Mouse (Mus musculus): ENCODE measurements around the gene Mxra8. TPM values are rescaled to one million over a fixed set of nuclear protein-coding genes. Genes with fewer than 3 reads are reported as not detected.

Gene Mxra8
- polyA plus RNA-seq, 1 experiment from 2014 or later = 39.9 TPM

GRCm38 (mm10) chr4:155840076-155841002 lies 859 bp downstream of the Mxra8 start:
- Histone ChIP-seq H3K9me3 (ENCODE audit: control insufficient read depth) (no peaks in the 10 kb centered on the region), H3K4me1 (replicated peaks; ENCODE audit: control insufficient read depth, insufficient read depth, low read length) (no peaks in the 10 kb centered on the region), H3K36me3 (ENCODE audit: control insufficient read depth, insufficient read depth) (peaks cover 9% of the 10 kb centered on the region; the same call in 1 of the 2 replicates), H3K27ac (ENCODE audit: low read depth, low read length) (peak overlapping the region; percentile 74; the same call in 1 of the 2 replicates), H3K27me3 (replicated peaks; ENCODE audit: control insufficient read depth, insufficient read depth, low read length) (no peaks in the 10 kb centered on the region), H3K9ac (ENCODE audit: low read depth, low read length) (peak overlapping the region; percentile 58), H3K4me3 (ENCODE audit: low read depth, low read length) (peak overlapping the region; percentile 50), H3K4me2 (replicated peaks; ENCODE audit: low read depth) (peak overlapping the region; percentile 87)
- WGBS = 16% methylated on average over 8 of the region's 8 CpGs
- TF ChIP-seq CTCF (IDR thresholded peaks at IDR 0.05; ENCODE audit: low read depth) = no peak
- peak; percentile 4; the same call in 1 of the 2 replicates for ATAC-seq

- peak overlapping the region; percentile 55; the same call in 1 of the 2 replicates for H3K9ac ChIP-seq (ENCODE audit: low read depth, low read length)
- H3K4me3 ChIP-seq (ENCODE audit: low read depth, low read length) = peak overlapping the region; percentile 50
- H3K9me3 ChIP-seq (ENCODE audit: control insufficient read depth) = no peaks in the 10 kb centered on the region
- H3K4me2 ChIP-seq (replicated peaks; ENCODE audit: low read depth) = peak overlapping the region; percentile 87
- peaks cover 9% of the 10 kb centered on the region; the same call in 1 of the 2 replicates for H3K36me3 ChIP-seq (ENCODE audit: control insufficient read depth, insufficient read depth)
- H3K27ac ChIP-seq (ENCODE audit: low read depth, low read length) = 0 out of 2 replicates have a peak overlapping the region, but pooled peaks have one; percentile 2
- ATAC-seq = peak; percentile 66
- TF ChIP-seq CTCF (IDR thresholded peaks at IDR 0.05; ENCODE audit: low read depth) = peak; percentile 74
- WGBS = under 1% methylated on average over 32 of the region's 32 CpGs
- no peaks in the 10 kb centered on the region for H3K27me3 ChIP-seq (replicated peaks; ENCODE audit: control insufficient read depth, insufficient read depth, low read length)
- no peaks in the 10 kb centered on the region for H3K4me1 ChIP-seq (replicated peaks; ENCODE audit: control insufficient read depth, insufficient read depth, low read length)
Measured at GRCm38 (mm10) chr4:155841003-155841454, 1.5 kb downstream of the Mxra8 start.

- ATAC-seq = no peak
- no peak for TF ChIP-seq CTCF (IDR thresholded peaks at IDR 0.05; ENCODE audit: low read depth)
- WGBS = 37% methylated on average over 38 of the region's 38 CpGs
Measured at GRCm38 (mm10) chr4:155841651-155842270, 2.3 kb downstream of the Mxra8 start.

DNA sequence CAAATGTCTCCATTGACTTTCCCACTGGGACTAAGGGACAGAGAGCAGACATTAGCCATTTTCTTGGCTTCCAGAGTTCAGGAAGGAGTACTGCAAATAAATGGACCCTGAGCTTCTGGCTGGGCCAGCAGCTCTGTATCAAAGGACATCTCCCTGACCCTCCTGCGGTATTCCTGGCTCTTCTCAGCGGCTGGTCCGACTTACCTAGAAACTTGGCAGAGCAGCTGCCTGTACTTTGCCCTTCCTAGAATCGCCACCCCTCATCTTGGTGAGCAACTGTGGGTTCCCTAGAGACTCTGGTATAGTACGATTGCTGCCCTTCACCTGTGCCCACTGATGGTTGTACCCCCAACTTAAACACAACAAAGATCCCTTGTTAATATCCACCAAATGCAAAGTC lies 3.8 kb downstream of the Mxra8 start:
- H3K4me2 ChIP-seq (replicated peaks; ENCODE audit: low read depth) = no peak overlapping the region
- no peak for ATAC-seq
- H3K9ac ChIP-seq (ENCODE audit: low read depth, low read length) = no peak overlapping the region
- no peaks in the 10 kb centered on the region for H3K9me3 ChIP-seq (ENCODE audit: control insufficient read depth)
- TF ChIP-seq CTCF (IDR thresholded peaks at IDR 0.05; ENCODE audit: low read depth) = no peak
- 73% methylated on average over 5 of the region's 5 CpGs for WGBS
- no peak overlapping the region for H3K27ac ChIP-seq (ENCODE audit: low read depth, low read length)
- H3K27me3 ChIP-seq (replicated peaks; ENCODE audit: control insufficient read depth, insufficient read depth, low read length) = no peaks in the 10 kb centered on the region
- H3K4me1 ChIP-seq (replicated peaks; ENCODE audit: control insufficient read depth, insufficient read depth, low read length) = no peaks in the 10 kb centered on the region
- no peak overlapping the region for H3K4me3 ChIP-seq (ENCODE audit: low read depth, low read length)
- peaks cover 9% of the 10 kb centered on the region; the same call in 1 of the 2 replicates for H3K36me3 ChIP-seq (ENCODE audit: control insufficient read depth, insufficient read depth)

More at GRCm38 (mm10) chr4:155841651-155842270, 2.3 kb downstream of the Mxra8 start:
- Histone ChIP-seq H3K27ac (ENCODE audit: low read depth, low read length) (no peak overlapping the region), H3K36me3 (ENCODE audit: control insufficient read depth, insufficient read depth) (peaks cover 9% of the 10 kb centered on the region; the same call in 1 of the 2 replicates), H3K4me1 (replicated peaks; ENCODE audit: control insufficient read depth, insufficient read depth, low read length) (no peaks in the 10 kb centered on the region), H3K9ac (ENCODE audit: low read depth, low read length) (no peak overlapping the region), H3K4me3 (ENCODE audit: low read depth, low read length) (peak overlapping the region; percentile 50), H3K27me3 (replicated peaks; ENCODE audit: control insufficient read depth, insufficient read depth, low read length) (no peaks in the 10 kb centered on the region), H3K4me2 (replicated peaks; ENCODE audit: low read depth) (peak overlapping the region; percentile 87), H3K9me3 (ENCODE audit: control insufficient read depth) (no peaks in the 10 kb centered on the region)

DNA sequence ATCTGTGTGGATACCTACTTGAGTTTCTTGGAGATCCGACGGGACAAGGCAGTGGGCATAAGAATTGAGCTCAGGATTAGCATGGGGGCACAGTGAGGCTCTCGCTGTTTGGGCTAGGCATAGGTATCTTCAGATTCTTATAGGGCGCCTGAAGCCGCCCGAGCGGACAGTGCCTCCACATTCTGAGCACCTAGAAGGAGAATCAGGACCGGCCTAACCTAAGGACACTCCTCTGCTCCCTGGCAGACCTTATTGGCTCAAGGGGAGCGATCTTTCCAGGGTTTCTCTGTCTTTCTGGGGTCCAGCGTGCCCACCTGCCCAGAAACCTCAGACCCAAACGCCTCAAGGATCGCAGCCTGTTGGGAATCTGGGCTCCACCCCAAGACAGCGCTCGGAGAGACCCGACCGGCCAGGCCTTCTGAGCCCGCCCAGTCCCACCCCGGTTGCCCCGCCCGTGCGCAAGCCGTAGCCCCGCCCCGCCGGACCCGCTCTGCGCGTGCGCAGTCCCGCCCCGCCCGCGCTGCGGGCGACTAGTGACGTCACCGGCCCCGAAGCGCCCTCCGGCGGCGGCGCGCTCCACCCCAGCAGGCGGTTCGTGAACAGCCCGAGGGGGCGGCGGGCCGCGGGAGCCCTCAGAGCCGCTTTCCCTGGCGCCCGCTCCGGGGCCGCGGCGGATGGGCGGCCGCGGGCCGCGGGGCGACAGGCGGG lies 7.5 kb downstream of the Mxra8 start, which contains the start of gene Dvl1:
Gene Dvl1, plus strand, starts transcription at position 532 of the 708 bp plus-strand sequence.
- peak; percentile 67 for TF ChIP-seq CTCF (IDR thresholded peaks at IDR 0.05; ENCODE audit: low read depth)
- peak within 1 kb of the TSS; percentile 75 for H3K4me3 ChIP-seq (ENCODE audit: low read depth, low read length)
- H3K4me2 ChIP-seq (replicated peaks; ENCODE audit: low read depth) = peak within 1 kb of the TSS; percentile 98
- 2% methylated on average over 36 of the region's 65 CpGs for WGBS
- H3K9ac ChIP-seq (ENCODE audit: low read depth, low read length) = peak within 1 kb of the TSS; percentile 87
- peaks cover 5% of the 10 kb centered on the region; the same call in 1 of the 2 replicates for H3K36me3 ChIP-seq (ENCODE audit: control insufficient read depth, insufficient read depth)
- H3K9me3 ChIP-seq (ENCODE audit: control insufficient read depth) = no peaks in the 10 kb centered on the region
- no peaks in the 10 kb centered on the region for H3K27me3 ChIP-seq (replicated peaks; ENCODE audit: control insufficient read depth, insufficient read depth, low read length)
- peak within 1 kb of the TSS; percentile 65 for H3K27ac ChIP-seq (ENCODE audit: low read depth, low read length)
- peak; percentile 87 for ATAC-seq
- peaks cover 6% of the 10 kb centered on the region; the same call in 1 of the 2 replicates for H3K4me1 ChIP-seq (replicated peaks; ENCODE audit: control insufficient read depth, insufficient read depth, low read length)
